In the genomic region with DNA sequence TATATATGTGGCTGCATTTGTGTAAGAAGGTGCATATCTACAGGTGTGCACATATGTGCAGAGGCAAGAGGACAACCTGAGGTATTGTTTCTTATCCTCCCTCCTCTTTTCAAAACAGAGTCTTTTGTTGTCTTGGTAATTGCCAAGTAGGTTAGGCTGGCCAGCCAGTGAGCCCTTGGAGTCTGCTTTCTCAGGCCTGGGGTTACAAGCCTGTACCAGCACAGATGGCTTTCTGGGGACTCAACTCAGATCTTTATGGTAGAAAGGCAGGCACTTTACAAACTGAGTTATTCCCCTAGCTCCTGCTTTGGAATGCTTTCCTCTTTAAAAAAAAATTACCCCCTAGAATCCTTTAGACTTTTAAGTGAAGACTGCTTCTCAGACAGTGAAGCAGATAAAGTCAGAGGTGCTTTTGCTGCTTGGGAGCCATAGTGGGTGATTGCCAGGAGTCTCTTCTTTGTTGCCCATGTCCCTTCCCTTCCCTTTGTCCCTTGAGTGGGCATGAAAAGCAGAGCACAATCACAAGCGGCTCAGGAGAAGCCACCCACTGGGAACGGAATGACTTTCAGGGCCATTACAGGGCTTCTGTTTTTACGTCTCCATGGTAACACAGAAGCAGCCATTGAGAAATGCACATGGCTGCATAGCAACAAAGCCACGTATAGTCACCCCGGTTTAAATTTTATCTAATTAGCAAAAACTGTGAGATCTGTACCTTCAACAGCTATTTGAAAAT, we compare ENCODE assay signal across 9 mouse cellular contexts. TPM values are rescaled to one million over a fixed set of nuclear protein-coding genes. Genes with fewer than 3 reads are reported as not detected.
A peak's percentile ranks its signal among the peaks of the same experiment; 100 is the strongest.
DNase-seq lines count a peak whose midpoint lies in the region; ATAC-seq and TF ChIP-seq lines count a peak whose summit lies in the region.
"Had no signal": no experiment of that assay in that cellular context is flagged by ENCODE, and none has a peak within 500 bp of the region (broad histone marks: within the 10 kb centered on the region; RNA-seq: fewer than 3 reads in every experiment).

No protein-coding gene starts in this region.

- no peaks in the 10 kb centered on the region for H3K4me1 ChIP-seq in lung, embryonic 14.5 days (ENCODE audit: insufficient read depth)
- H3K4me1 ChIP-seq in forebrain, embryonic 11.5 days (replicated peaks; ENCODE audit: control insufficient read depth, insufficient read depth, low read length): peaks cover 7% of the 10 kb centered on the region; the same call in 1 of the 2 replicates
- no peaks in the 10 kb centered on the region; the same call in 1 of the 2 replicates for H3K4me1 ChIP-seq in intestine, postnatal 0 days (replicated peaks; ENCODE audit: control insufficient read depth, insufficient read depth, low read length)
- peaks cover 16% of the 10 kb centered on the region for H3K4me1 ChIP-seq in neural tube, embryonic 15.5 days

- no peaks in the 10 kb centered on the region for H3K27me3 ChIP-seq in lung, embryonic 14.5 days (ENCODE audit: insufficient read depth, low read length)
- H3K27me3 ChIP-seq in forebrain, embryonic 11.5 days (ENCODE audit: control insufficient read depth, insufficient read depth, low read length): no peaks in the 10 kb centered on the region; the same call in 1 of the 2 replicates
- no peaks in the 10 kb centered on the region for H3K27me3 ChIP-seq in intestine, postnatal 0 days (replicated peaks; ENCODE audit: control insufficient read depth, insufficient read depth, low read length)
- H3K27me3 ChIP-seq in neural tube, embryonic 15.5 days (replicated peaks): no peaks in the 10 kb centered on the region

- ATAC-seq in lung, embryonic 14.5 days (ENCODE audit: insufficient read depth): peak; percentile 63; the same call in 1 of the 2 replicates
- ATAC-seq in forebrain, embryonic 11.5 days (replicated peaks; ENCODE audit: low FRiP score): peak; percentile 97
- ATAC-seq in intestine, postnatal 0 days: peak; percentile 57; the same call in 1 of the 2 replicates
- peak; percentile 95 for ATAC-seq in neural tube, embryonic 15.5 days (ENCODE audit: low FRiP score)

- no peak overlapping the region for H3K27ac ChIP-seq in lung, embryonic 14.5 days (ENCODE audit: low read depth)
- H3K27ac ChIP-seq in forebrain, embryonic 11.5 days (ENCODE audit: low read depth, low read length): peak overlapping the region; percentile 57
- H3K27ac ChIP-seq in intestine, postnatal 0 days (ENCODE audit: low read depth, low read length): no peak overlapping the region
- H3K27ac ChIP-seq in neural tube, embryonic 15.5 days (replicated peaks): peak overlapping the region; percentile 77

- H3K4me3 ChIP-seq in lung, embryonic 14.5 days (ENCODE audit: low read depth, low read length): no peak overlapping the region
- no peak overlapping the region for H3K4me3 ChIP-seq in forebrain, embryonic 11.5 days (ENCODE audit: low read depth, low read length)
- no peak overlapping the region for H3K4me3 ChIP-seq in intestine, postnatal 0 days (ENCODE audit: low read depth, low read length)
- H3K4me3 ChIP-seq in neural tube, embryonic 15.5 days (replicated peaks): peak overlapping the region; percentile 15

- no peak for TF ChIP-seq CTCF in lung, embryonic 14.5 days (IDR thresholded peaks at IDR 0.05; ENCODE audit: low read depth)
- no peak for TF ChIP-seq CTCF in intestine, postnatal 0 days (IDR thresholded peaks at IDR 0.05; ENCODE audit: low read depth)

- WGBS in lung, embryonic 14.5 days: 15% methylated on average over 5 of the region's 5 CpGs
- WGBS in forebrain, embryonic 11.5 days: 1% methylated on average over 5 of the region's 5 CpGs
- 13% methylated on average over 5 of the region's 5 CpGs for WGBS in intestine, postnatal 0 days
- WGBS in neural tube, embryonic 15.5 days: 1% methylated on average over 5 of the region's 5 CpGs

- no peak overlapping the region for H3K4me2 ChIP-seq in lung, embryonic 14.5 days
- H3K4me2 ChIP-seq in forebrain, embryonic 11.5 days (ENCODE audit: low read depth, low read length, severe bottlenecking): peak overlapping the region; percentile 12; the same call in 1 of the 2 replicates
- H3K4me2 ChIP-seq in intestine, postnatal 0 days (replicated peaks; ENCODE audit: low read depth): 0 out of 2 replicates have a peak overlapping the region, but pooled peaks have one; percentile 13
- H3K4me2 ChIP-seq in neural tube, embryonic 15.5 days: peak overlapping the region; percentile 50

- no peak overlapping the region for H3K9ac ChIP-seq in lung, embryonic 14.5 days
- no peak overlapping the region for H3K9ac ChIP-seq in forebrain, embryonic 11.5 days (ENCODE audit: low read length)
- no peak overlapping the region for H3K9ac ChIP-seq in intestine, postnatal 0 days (ENCODE audit: low read depth, low read length)
- no peak overlapping the region for H3K9ac ChIP-seq in neural tube, embryonic 15.5 days (replicated peaks)

- no peaks in the 10 kb centered on the region for H3K9me3 ChIP-seq in lung, embryonic 14.5 days (ENCODE audit: low read depth, low read length)
- H3K9me3 ChIP-seq in forebrain, embryonic 11.5 days (ENCODE audit: control insufficient read depth, low read length): no peaks in the 10 kb centered on the region
- no peaks in the 10 kb centered on the region for H3K9me3 ChIP-seq in intestine, postnatal 0 days (ENCODE audit: control insufficient read depth)
- H3K9me3 ChIP-seq in neural tube, embryonic 15.5 days (replicated peaks): no peaks in the 10 kb centered on the region

- DNase-seq in lung, embryonic 14.5 days: peak; percentile 21
- DNase-seq in lung, postnatal 25 days (ENCODE audit: low spot score): no peak
- peak; percentile 80 for DNase-seq in forebrain, embryonic 11.5 days (ENCODE audit: low spot score)
- DNase-seq in cerebellum, adult 8-10 months: no peak
- no peak for DNase-seq in cerebellum, adult 11-12 months
- no peak for DNase-seq in liver
- DNase-seq: kidney, postnatal 10 days had no signal

- H3K36me3 ChIP-seq in lung, embryonic 14.5 days (ENCODE audit: insufficient read depth): no peaks in the 10 kb centered on the region
- H3K36me3 ChIP-seq in forebrain, embryonic 11.5 days (ENCODE audit: control insufficient read depth, insufficient read depth, low read length): no peaks in the 10 kb centered on the region
- H3K36me3 ChIP-seq in intestine, postnatal 0 days (ENCODE audit: control insufficient read depth, insufficient read depth): no peaks in the 10 kb centered on the region
- H3K36me3 ChIP-seq in neural tube, embryonic 15.5 days: no peaks in the 10 kb centered on the region

RNA-seq across cellular contexts. Expression of a gene that starts 18.2 kb away (rescaled TPM):
- polyA plus RNA-seq in lung, embryonic 14.5 days (2014; fragmentation: Nextera tagmentation; extraction: Ambion mirVana): 0.38 and 0.85 TPM in 2 replicates
- polyA plus RNA-seq in forebrain, embryonic 11.5 days (2014; fragmentation: Nextera tagmentation; extraction: Ambion mirVana): 0.37 and 0.71 TPM in 2 replicates
- polyA plus RNA-seq in intestine, postnatal 0 days (2015; fragmentation: Nextera tagmentation; extraction: Ambion mirVana): 12.2 and 13.7 TPM in 2 replicates
- 0.66 and 0.78 TPM in 2 replicates for polyA plus RNA-seq in neural tube, embryonic 15.5 days (2015; fragmentation: Nextera tagmentation; extraction: Ambion mirVana)

RNA-seq across cellular contexts. Expression of a gene that starts 34.4 kb away (rescaled TPM):
- 3.4 and 6.4 TPM in 2 replicates for polyA plus RNA-seq in lung, embryonic 14.5 days (2014; fragmentation: Nextera tagmentation; extraction: Ambion mirVana)
- 15.3 and 19.9 TPM in 2 replicates for polyA plus RNA-seq in forebrain, embryonic 11.5 days (2014; fragmentation: Nextera tagmentation; extraction: Ambion mirVana)
- 7.3 and 8.2 TPM in 2 replicates for polyA plus RNA-seq in intestine, postnatal 0 days (2015; fragmentation: Nextera tagmentation; extraction: Ambion mirVana)
- 20.8 and 25.9 TPM in 2 replicates for polyA plus RNA-seq in neural tube, embryonic 15.5 days (2015; fragmentation: Nextera tagmentation; extraction: Ambion mirVana)

Comparison
In these comparisons a context has a peak if more than half of its experiments do, and no peak if none do; other contexts are left out.
1. DNase-seq: peak in lung, embryonic 14.5 days (single experiment) and forebrain, embryonic 11.5 days (single experiment); none in lung, postnatal 25 days (single experiment), cerebellum, adult 8-10 months (single experiment), cerebellum, adult 11-12 months (single experiment) and liver (single experiment).
2. H3K27ac ChIP-seq: peak in forebrain, embryonic 11.5 days (single experiment) and neural tube, embryonic 15.5 days (single experiment); none in lung, embryonic 14.5 days (single experiment) and intestine, postnatal 0 days (single experiment).
3. Peak in every context shown above with its lines, with median percentiles within 50 percentile points of each other: ATAC-seq.